Mouse (Mus musculus) liver, adult 2 months (tissue): ENCODE measurements at regions not wholly inside any gene's neighbourhood (a gene's known extent, or its start where the extent isn't known, plus 50 kb on each side); places are given as distances from the start of the nearest gene placed in this dataset.

Source experiments
- CTCF ChIP-seq: fragments of 200-500 bp; IDR thresholded peaks from 2 replicates; pipeline ENCODE4 v1.5.1; 2011; ENCODE audit warnings: low read depth, low read length, control low read depth
- POLR2A ChIP-seq: fragments of 200-500 bp; IDR thresholded peaks from 2 replicates; pipeline ENCODE4 v1.6.1; 2011; ENCODE audit warnings: low read length, control low read depth; ENCODE audit not compliant: insufficient read depth; ENCODE audit errors: extremely low read depth

GRCm38 (mm10) chr1:124866248-124866647, 569.3 kb downstream of the Actr3 start:
- TF ChIP-seq CTCF: no peak
- no peak for TF ChIP-seq POLR2A
